Mouse (Mus musculus) thymus, adult 2 months (tissue): Measurements from ENCODE around the gene Arid3c.
A peak's percentile ranks its signal among the peaks of the same experiment; 100 is the strongest.

Experiments
- CTCF ChIP-seq: fragments of 200-500 bp; IDR thresholded peaks from 2 replicates; pipeline ENCODE4 v1.5.1; 2012; ENCODE audit warnings: mild to moderate bottlenecking, control low read depth, low read length, moderate library complexity, borderline replicate concordance; ENCODE audit not compliant: control insufficient read depth, poor library complexity, insufficient read depth; ENCODE audit errors: extremely low read depth
- POLR2A ChIP-seq: fragments of 200-500 bp; IDR thresholded peaks from 2 replicates; pipeline ENCODE4 v1.6.1; 2012; ENCODE audit warnings: mild to moderate bottlenecking, low read length, control low read depth, moderate library complexity; ENCODE audit not compliant: control insufficient read depth, poor library complexity, insufficient read depth; ENCODE audit errors: extremely low read depth

GRCm38 (mm10) chr4:41715082-41715481 lies 15.9 kb downstream of the Arid3c start:
- TF ChIP-seq POLR2A (no peak), CTCF (peak; percentile 27; the same call in 1 of the 2 replicates)
